Mouse (Mus musculus) MEL (cell line): ENCODE results near the gene Wdr90.

Experiments used
- CHD2 ChIP-seq: IDR thresholded peaks from 2 replicates; pipeline ENCODE4 v1.6.1; 2011; ENCODE audit warnings: low read length, improper control_type of control experiment
- CTCF ChIP-seq, 3 experiments: IDR thresholded peaks in 2 of 3; conservative IDR thresholded peaks in 1 of 3; 2 replicates each; pipeline ENCODE4 v1.5.1; 2011 to 2012; ENCODE audit warnings: low read length in 3 of 3, low read depth in 2 of 3, mild to moderate bottlenecking in 2 of 3, improper control_type of control experiment in 1 of 3, inconsistent platforms in 1 of 3, mixed read lengths in 1 of 3, moderate library complexity in 1 of 3; ENCODE audit not compliant: control insufficient read depth in 1 of 3, insufficient read depth in 1 of 3, poor library complexity in 1 of 3, severe bottlenecking in 1 of 3
- EP300 ChIP-seq, 2 experiments: IDR thresholded peaks; 2 replicates each; pipeline ENCODE4 v1.6.1; 2011; ENCODE audit warnings: improper control_type of control experiment in 2 of 2, low read length in 2 of 2, low read depth in 1 of 2, mild to moderate bottlenecking in 1 of 2
- HCFC1 ChIP-seq: IDR thresholded peaks from 2 replicates; pipeline ENCODE4 v1.6.1; 2012; ENCODE audit warnings: low read depth, mild to moderate bottlenecking, inconsistent platforms, low read length, improper control_type of control experiment, moderate library complexity
- MAFK ChIP-seq: IDR thresholded peaks from 2 replicates; pipeline ENCODE4 v1.6.1; 2011; ENCODE audit warnings: low read depth, mild to moderate bottlenecking, low read length, improper control_type of control experiment, borderline replicate concordance
- NRF1 ChIP-seq: IDR thresholded peaks from 2 replicates; pipeline ENCODE4 v1.6.1; 2014; ENCODE audit warnings: low read depth, mild to moderate bottlenecking, inconsistent platforms, low read length, improper control_type of control experiment, moderate library complexity; ENCODE audit not compliant: poor library complexity, insufficient read depth, severe bottlenecking
- POLR2A ChIP-seq, 2 experiments: IDR thresholded peaks; 2 replicates each; pipeline ENCODE4 v1.6.1; 2011 to 2012; ENCODE audit warnings: low read length in 2 of 2, mild to moderate bottlenecking in 2 of 2, control low read depth in 1 of 2, improper control_type of control experiment in 1 of 2, low read depth in 1 of 2, moderate library complexity in 1 of 2; ENCODE audit not compliant: control insufficient read depth in 1 of 2, insufficient read depth in 1 of 2, poor library complexity in 1 of 2
- POLR2AphosphoS2 ChIP-seq: IDR thresholded peaks from 2 replicates; pipeline ENCODE4 v1.6.1; 2011; ENCODE audit warnings: low read length, improper control_type of control experiment
- RAD21 ChIP-seq: IDR thresholded peaks from 2 replicates; pipeline ENCODE4 v1.6.1; 2011; ENCODE audit warnings: mild to moderate bottlenecking, low read depth, low read length, improper control_type of control experiment
- RCOR1 ChIP-seq: IDR thresholded peaks from 2 replicates; pipeline ENCODE4 v1.6.1; 2012; ENCODE audit warnings: low read depth, mild to moderate bottlenecking, inconsistent platforms, low read length, improper control_type of control experiment
- TCF12 ChIP-seq: IDR thresholded peaks from 2 replicates; pipeline ENCODE4 v1.6.1; 2014; ENCODE audit warnings: low read depth, mild to moderate bottlenecking, inconsistent platforms, low read length, improper control_type of control experiment, moderate library complexity
- USF1 ChIP-seq: IDR thresholded peaks from 2 replicates; pipeline ENCODE4 v1.6.1; 2014; ENCODE audit warnings: low read depth, mild to moderate bottlenecking, inconsistent platforms, low read length, improper control_type of control experiment, moderate library complexity
- ZMIZ1 ChIP-seq: IDR thresholded peaks from 2 replicates; pipeline ENCODE4 v1.6.1; 2012; ENCODE audit warnings: low read depth, mild to moderate bottlenecking, inconsistent platforms, low read length, improper control_type of control experiment, moderate library complexity
- ZNF384 ChIP-seq: IDR thresholded peaks from 2 replicates; pipeline ENCODE4 v1.6.1; 2012; ENCODE audit warnings: low read depth, mild to moderate bottlenecking, inconsistent platforms, low read length, improper control_type of control experiment

GRCm38 (mm10) chr17:25874721-25875170 is 13.4 kb upstream of the Wdr90 start, which contains the start of gene Mettl26:
- TF ChIP-seq NRF1 (peak; percentile 33; the same call in 1 of the 2 replicates), POLR2A (IDR thresholded peaks at IDR 0.05; ENCODE audit: control insufficient read depth in 1 of 2, insufficient read depth in 1 of 2, low read depth in 1 of 2, low read length in 2 of 2, poor library complexity in 1 of 2) (0 out of 4 replicates have a peak, but pooled peaks of 1 of the 2 experiments have one; percentile 20), CTCF (IDR thresholded peaks at IDR 0.05 in 2 of 3, conservative IDR thresholded peaks at IDR 0.05 in 1 of 3; ENCODE audit: control insufficient read depth in 1 of 3, insufficient read depth in 1 of 3, low read depth in 2 of 3, low read length in 3 of 3, poor library complexity in 1 of 3, severe bottlenecking in 1 of 3) (no peak), TCF12 (no peak), HCFC1 (no peak), EP300 (IDR thresholded peaks at IDR 0.05; ENCODE audit: low read depth in 1 of 2, low read length in 2 of 2) (no peak), POLR2AphosphoS2 (no peak), ZMIZ1 (no peak), USF1 (no peak), RAD21 (no peak), RCOR1 (no peak), MAFK (peak; percentile 99), CHD2 (no peak), ZNF384 (no peak)
